Mouse (Mus musculus) gastrocnemius, postnatal 36 days (tissue): ENCODE results near the gene Ankrd63. TPM values are rescaled to one million over a fixed set of nuclear protein-coding genes. Genes with fewer than 3 reads are reported as not detected.

Experiments used
- DNase-seq, 2 experiments: peaks; one replicate each; pipeline ENCODE4 v3.0.0; 2022
- intact Hi-C: fragments of 180-260 bp; cut with DNase I; formaldehyde crosslinking; loops from one replicate; pipeline ENCODE4 v1.15.1; 2025
- total RNA-seq, 2 experiments: library from RNA; stranded (reverse); gene quantifications; 2 replicates each; pipeline ENCODE4 v1.2.3; 2021

The Ankrd63 gene
- total RNA-seq, 2 experiments from 2014 or later, result not detected

GRCm38 (mm10) chr2:118696451-118697308, 7.1 kb downstream of the Ankrd63 start:
- no peak for DNase-seq
- intact Hi-C loops, result no loop called here

GRCm38 (mm10) chr2:118695677-118696232, 8.0 kb downstream of the Ankrd63 start:
- no peak for DNase-seq
- intact Hi-C loops, result loop anchor here (2.0 kb wide), 1 partner anchor 59 kb away; no protein-coding TSS in a partner anchor

DNA sequence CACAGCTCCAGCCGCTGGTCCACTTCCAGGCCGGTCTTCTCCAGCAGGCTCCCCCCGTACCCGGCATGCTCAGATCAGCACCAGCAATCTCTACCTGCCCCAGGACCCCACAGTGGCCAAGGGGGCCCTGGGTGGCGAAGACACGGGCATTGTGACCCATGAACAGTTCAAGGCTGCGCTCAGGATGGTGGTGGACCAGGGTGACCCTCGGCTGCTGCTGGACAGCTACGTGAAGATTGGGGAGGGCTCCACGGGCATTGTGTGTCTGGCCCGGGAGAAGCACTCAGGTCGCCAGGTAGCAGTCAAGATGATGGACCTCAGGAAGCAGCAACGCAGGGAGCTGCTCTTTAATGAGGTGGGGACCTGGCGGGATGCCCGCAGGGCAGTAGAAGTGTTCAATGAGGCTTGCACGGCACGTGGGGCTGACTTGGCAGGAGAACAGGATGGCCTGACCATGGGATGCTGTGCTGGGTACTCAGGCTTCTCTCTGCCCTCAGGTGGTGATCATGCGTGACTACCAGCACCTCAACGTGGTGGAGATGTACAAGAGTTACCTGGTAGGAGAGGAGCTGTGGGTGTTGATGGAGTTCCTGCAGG, 10.3 kb downstream of the Ankrd63 start:
- intact Hi-C loops, result no loop called here
- DNase-seq, result no peak

DNA sequence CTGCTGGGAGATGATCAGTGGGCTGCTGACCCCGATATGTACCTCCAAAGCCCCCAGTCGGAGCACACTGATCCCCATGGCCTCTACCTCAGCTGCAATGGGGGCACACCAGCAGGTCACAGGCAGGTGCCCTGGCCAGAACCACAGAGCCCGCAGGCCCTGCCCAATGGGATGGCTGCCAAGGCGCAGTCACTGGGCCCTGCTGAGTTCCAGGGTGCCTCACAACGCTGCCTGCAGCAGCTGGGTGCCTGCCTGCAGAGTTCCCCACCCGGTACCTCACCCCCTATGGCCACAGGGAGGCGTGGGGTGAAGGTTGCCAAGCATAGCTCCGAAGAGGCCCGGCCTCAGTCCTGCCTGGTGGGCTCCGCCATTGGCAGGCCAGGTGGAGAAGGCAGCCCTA, 13.9 kb downstream of the Ankrd63 start:
- intact Hi-C loops, result no loop called here
- no peak for DNase-seq

DNA sequence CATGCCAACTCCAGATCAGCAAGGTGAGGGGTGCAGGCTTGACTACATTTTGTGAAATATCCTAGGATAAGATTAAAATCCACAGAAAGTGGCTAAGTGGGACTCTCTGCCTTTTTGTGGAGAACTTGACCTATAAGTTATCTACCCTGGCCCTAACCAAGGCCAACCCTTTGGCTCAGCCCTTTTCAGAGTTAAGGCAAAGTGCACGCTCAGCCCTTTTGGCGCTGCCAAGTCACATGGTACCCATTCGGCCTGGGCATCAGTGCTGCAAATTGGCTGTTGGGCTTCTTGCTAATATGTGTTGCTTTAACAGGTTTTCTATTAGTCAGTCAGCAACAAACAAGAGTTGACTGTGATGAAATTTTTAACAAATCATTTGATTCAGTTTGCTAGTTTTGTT, 16.0 kb downstream of the Ankrd63 start:
- intact Hi-C loops, result no loop called here
- DNase-seq, result no peak

DNA sequence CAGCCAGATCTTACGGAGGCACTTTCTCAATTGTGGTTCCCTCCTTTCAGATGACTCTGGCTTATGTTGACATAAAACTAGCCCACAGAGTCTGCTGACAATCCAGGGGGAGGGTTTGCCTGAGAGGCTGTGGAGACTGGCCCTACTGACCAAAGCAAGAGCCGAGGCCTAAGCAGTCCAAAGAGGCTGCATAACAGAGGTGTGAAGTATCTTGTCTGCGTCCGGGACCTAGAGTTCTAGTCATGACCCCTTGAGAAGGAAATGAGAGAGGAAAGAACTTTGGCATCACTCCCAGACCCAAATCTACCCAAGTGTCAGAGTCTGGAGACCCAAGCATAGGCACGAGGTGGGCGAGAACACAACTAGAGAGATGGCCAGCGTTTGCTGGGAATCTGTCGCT, 17.1 kb downstream of the Ankrd63 start:
- DNase-seq, result no peak
- intact Hi-C loops, result no loop called here

- intact Hi-C loops, result no loop called here
- DNase-seq, result no peak
Measured at GRCm38 (mm10) chr2:118685088-118685487, 18.7 kb downstream of the Ankrd63 start.

GRCm38 (mm10) chr2:118682544-118683260, 21.1 kb downstream of the Ankrd63 start:
- intact Hi-C loops, result no loop called here
- DNase-seq, result no peak

- intact Hi-C loops, result no loop called here
- DNase-seq, result no peak
Measured at GRCm38 (mm10) chr2:118680926-118681325, 22.8 kb downstream of the Ankrd63 start.

- no peak for DNase-seq
- intact Hi-C loops, result no loop called here
Measured at GRCm38 (mm10) chr2:118679577-118679976, 24.2 kb downstream of the Ankrd63 start.

- DNase-seq, result no peak
- intact Hi-C loops, result no loop called here
Measured at GRCm38 (mm10) chr2:118677817-118678216, 25.9 kb downstream of the Ankrd63 start.

DNA sequence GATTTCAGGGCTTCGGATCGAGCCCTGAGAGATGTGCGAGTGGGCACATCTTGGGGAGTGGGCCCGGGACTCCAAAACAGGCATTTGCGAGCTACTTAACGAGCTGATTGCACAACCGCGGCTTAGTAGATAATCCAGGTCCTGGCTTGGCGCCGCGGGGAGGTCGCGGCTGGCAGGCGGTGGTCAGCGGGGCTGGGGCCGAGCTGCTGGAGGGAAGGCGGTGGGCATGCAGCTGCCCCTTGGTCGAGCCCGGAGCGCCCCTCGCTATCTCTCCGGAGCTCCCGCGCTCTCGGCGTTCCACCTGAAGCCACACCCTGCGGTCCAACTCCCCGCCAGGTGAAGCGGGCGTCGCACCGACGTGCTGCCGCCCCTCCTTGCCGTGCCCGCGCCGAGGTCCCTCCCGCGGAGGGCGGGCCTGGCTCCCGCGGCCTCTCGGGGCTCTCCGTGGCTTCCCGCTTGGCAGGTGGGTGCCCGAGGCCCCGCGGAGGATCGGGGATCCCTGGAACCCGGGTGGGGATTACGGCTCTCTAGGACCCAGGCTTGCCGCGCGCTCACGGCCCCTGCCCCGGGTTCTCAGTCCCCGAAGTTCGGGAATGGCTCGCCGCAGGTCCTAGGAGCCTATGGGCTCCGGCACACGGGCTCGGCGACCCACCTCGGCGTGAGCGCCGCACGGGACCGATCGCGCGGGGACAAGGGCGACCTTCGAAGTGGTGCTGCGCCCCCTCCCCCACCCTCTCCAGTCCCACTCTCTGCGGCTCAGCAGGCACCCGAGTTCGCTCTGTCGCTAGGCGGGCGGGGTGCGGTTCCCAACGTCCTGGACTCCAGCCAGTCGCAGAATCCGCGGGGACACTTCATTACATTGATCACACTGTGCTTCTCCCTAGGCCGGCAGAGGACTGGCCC, 26.7 kb downstream of the Ankrd63 start:
- DNase-seq, result no peak
- intact Hi-C loops, result no loop called here

GRCm38 (mm10) chr2:118674500-118674899, 29.3 kb downstream of the Ankrd63 start:
- DNase-seq, result no peak
- intact Hi-C loops, result no loop called here

GRCm38 (mm10) chr2:118673686-118674465, 29.9 kb downstream of the Ankrd63 start:
- DNase-seq, result no peak
- intact Hi-C loops, result no loop called here

GRCm38 (mm10) chr2:118671728-118672127, 32.0 kb downstream of the Ankrd63 start:
- DNase-seq, result no peak
- intact Hi-C loops, result no loop called here

GRCm38 (mm10) chr2:118669785-118670184, 34.0 kb downstream of the Ankrd63 start:
- intact Hi-C loops, result no loop called here
- DNase-seq, result no peak

DNA sequence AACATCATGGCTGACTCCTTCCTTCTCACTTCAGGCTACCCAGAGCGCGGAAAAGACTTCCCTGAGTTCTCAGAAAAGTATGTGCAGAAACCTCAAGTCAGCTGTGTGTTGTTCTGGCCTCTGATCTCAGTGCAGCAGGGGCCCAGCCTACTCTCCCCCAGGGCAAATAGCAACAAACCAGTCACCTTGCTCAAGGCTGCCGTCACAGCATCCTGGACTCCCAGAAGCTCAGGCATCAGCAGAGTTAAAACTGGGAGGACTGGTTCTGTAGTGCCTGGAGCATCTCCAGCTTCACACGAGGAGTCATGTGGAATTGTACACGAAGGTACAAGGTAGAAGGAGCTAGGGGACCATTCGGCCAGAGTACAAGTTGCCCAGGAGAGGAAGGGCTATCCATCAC, 34.5 kb downstream of the Ankrd63 start:
- intact Hi-C loops, result no loop called here
- DNase-seq, result no peak

DNA sequence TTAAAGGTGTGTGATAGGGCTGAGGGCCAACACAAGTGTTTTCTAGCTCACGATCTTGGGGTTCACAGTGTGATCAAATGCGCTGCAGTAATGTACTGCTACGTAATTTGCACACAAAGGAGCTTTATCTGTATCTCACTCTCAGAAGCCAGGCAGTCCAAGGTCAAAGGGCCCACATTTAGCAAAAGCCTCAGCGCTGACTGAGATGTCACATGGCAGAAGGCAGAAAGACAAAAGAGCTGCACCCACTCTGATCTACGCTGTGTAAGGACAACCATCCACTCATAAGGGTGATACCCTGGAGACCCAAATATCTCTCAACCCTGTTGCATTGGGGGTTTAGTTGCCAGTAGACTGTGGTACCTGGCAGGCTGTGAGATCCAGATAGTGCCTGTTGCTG, 36.6 kb downstream of the Ankrd63 start:
- no peak for DNase-seq

DNA sequence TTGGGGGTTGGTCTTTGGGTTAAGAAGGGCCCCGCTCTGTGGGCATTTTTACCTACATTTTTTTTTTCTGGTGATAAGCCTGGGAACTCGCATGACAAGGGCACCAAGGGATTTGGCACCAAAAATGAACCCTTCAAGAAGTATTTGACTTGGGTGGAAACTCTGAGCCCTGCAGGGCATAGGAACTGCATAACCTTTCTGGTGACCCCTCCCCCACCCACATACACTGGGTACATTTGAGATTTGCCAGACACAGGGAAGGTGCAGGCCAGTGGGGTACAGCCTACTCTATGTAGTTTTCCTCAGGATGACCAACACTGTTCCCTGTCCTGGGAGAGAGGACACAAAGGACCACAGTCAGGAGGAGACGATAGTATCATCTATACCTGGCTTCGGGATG, 38.1 kb downstream of the Ankrd63 start:
- no peak for DNase-seq
- intact Hi-C loops, result no loop called here

More for the DNA sequence above, 36.6 kb downstream of the Ankrd63 start:
- intact Hi-C loops, result no loop called here
